Mouse (Mus musculus): ENCODE results near the gene Birc5. TPM values are rescaled to one million over a fixed set of nuclear protein-coding genes. Genes with fewer than 3 reads are reported as not detected.

Birc5 gene
- total and polyA plus RNA-seq, 3 experiments, result 193 to 289 (median 270) TPM

- H3K4me2 ChIP-seq (ENCODE audit: insufficient read depth, low read depth, poor library complexity, severe bottlenecking), result no peak overlapping the region
- H3K9ac ChIP-seq (ENCODE audit: insufficient read depth, low read depth), result no peak overlapping the region
- H3K4me3 ChIP-seq (replicated peaks in 1 of 3; ENCODE audit: low read depth in 2 of 3, low read length in 2 of 3, poor library complexity in 1 of 3), result no peak overlapping the region
- no peaks in the 10 kb centered on the region for H3K79me2 ChIP-seq (replicated peaks; ENCODE audit: control insufficient read depth, extremely low read depth, insufficient read depth, poor library complexity, severe bottlenecking)
- TF ChIP-seq USF2 (conservative IDR thresholded peaks at IDR 0.05; ENCODE audit: low read depth, low read length) (no peak), ZKSCAN1 (IDR thresholded peaks at IDR 0.05; ENCODE audit: borderline replicate concordance, low read depth, low read length) (no peak), MAZ (IDR thresholded peaks at IDR 0.05; ENCODE audit: low read depth, low read length) (no peak), GABPA (IDR thresholded peaks at IDR 0.05; ENCODE audit: insufficient replicate concordance, low read depth, low read length) (no peak), RCOR1 (conservative IDR thresholded peaks at IDR 0.05; ENCODE audit: low read depth, low read length) (no peak), KAT2A (IDR thresholded peaks at IDR 0.05; ENCODE audit: insufficient replicate concordance, low read length) (no peak), POLR2AphosphoS2 (IDR thresholded peaks at IDR 0.05; ENCODE audit: low read depth, low read length) (no peak), TCF12 (IDR thresholded peaks at IDR 0.05; ENCODE audit: low read depth, low read length) (no peak), PAX5 (IDR thresholded peaks at IDR 0.05; ENCODE audit: low read length) (no peak), USF1 (IDR thresholded peaks at IDR 0.05; ENCODE audit: low read depth, low read length) (no peak), SIN3A (IDR thresholded peaks at IDR 0.05; ENCODE audit: low read length) (no peak), NRF1 (IDR thresholded peaks at IDR 0.05; ENCODE audit: low read depth, low read length) (no peak)
- dilution Hi-C loops (cut with MboI; ENCODE audit: extremely low pct_ligation_motif_present, extremely low pct_unique_long_range_greater_than_20kb, low sequenced_read_pairs) (no loop called here), in situ Hi-C loops (cut with MboI; ENCODE audit: low pct_ligation_motif_present, low pct_unique_long_range_greater_than_20kb, low sequenced_read_pairs) (no loop called here)
- H3K27ac ChIP-seq (ENCODE audit: insufficient read depth, low read depth), result no peak overlapping the region
- DNase-seq (ENCODE audit: extremely low read depth), result no peak
- H3K36me3 ChIP-seq (replicated peaks in 1 of 2; ENCODE audit: control insufficient read depth in 1 of 2, insufficient read depth in 1 of 2, low read length in 1 of 2), result no peaks in the 10 kb centered on the region
- H3K27me3 ChIP-seq (replicated peaks), result peaks cover 91% of the 10 kb centered on the region
- peaks cover 8 to 15% of the 10 kb centered on the region in 2 experiments for H3K4me1 ChIP-seq (ENCODE audit: control insufficient read depth in 1 of 2, insufficient read depth in 2 of 2)
- peaks cover 7% of the 10 kb centered on the region for H3K9me3 ChIP-seq (replicated peaks; ENCODE audit: low read length)
These were observed 39.3 kb downstream of the Birc5 start for GRCm38 (mm10) chr11:117888168-117888852.

DNA sequence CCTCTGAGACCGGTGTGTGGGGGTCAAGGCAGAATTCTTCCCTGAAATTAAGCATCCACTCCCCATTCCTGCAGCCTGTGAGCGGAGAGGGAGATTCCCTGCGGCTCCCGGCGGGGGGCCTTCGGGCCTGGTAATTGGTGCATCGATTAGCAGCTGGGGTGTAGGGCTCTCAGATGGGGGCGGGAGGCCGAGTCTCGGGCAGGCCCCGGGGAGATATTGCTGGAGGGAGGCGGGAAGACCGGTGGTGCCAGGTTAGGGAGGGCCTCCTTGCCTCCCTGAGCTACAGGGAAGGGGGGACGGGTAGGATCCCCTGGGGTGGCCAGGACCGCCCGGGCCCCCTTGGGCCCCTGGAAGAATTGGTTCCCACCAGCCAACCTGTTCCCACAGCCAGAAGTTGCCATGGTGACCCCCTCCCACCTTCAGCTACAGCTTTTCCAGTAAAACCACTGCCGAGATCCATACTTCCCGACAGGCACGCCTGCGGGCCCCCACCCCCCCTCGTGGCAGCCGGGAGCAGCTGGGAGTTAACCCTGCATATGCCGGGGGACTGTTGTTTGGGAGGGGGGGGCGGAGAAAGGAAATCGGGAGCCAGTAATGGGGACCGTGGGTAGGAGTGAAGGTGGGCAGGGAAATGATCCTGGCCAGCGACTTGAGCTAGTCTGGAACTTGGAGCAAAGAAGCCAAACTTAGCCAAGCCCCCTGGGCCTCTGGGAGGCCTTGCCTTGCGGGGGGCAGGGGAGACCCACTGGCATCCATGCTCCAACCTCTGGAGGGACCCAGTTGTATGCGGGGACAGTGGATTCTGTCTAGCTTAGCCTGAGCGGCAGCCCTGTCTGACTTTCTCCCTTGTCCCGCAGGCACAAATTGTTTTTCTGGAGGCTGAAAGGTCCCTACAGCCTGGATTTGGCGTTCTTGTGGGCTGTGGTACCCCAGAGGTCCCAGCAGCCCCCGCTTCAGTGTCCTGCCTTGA, 40.1 kb downstream of the Birc5 start:
- Histone ChIP-seq H3K4me3 (replicated peaks in 1 of 3; ENCODE audit: low read depth in 2 of 3, low read length in 2 of 3, poor library complexity in 1 of 3) (no peak overlapping the region), H3K79me2 (replicated peaks; ENCODE audit: control insufficient read depth, extremely low read depth, insufficient read depth, poor library complexity, severe bottlenecking) (no peaks in the 10 kb centered on the region), H3K9ac (ENCODE audit: insufficient read depth, low read depth) (no peak overlapping the region), H3K27me3 (replicated peaks) (peaks cover 91% of the 10 kb centered on the region), H3K27ac (ENCODE audit: insufficient read depth, low read depth) (no peak overlapping the region), H3K4me1 (ENCODE audit: control insufficient read depth in 1 of 2, insufficient read depth in 2 of 2) (peaks cover 5 to 11% of the 10 kb centered on the region in 2 experiments; a peak in 3 of 4 replicates), H3K9me3 (replicated peaks; ENCODE audit: low read length) (peaks cover 7% of the 10 kb centered on the region), H3K4me2 (ENCODE audit: insufficient read depth, low read depth, poor library complexity, severe bottlenecking) (no peak overlapping the region), H3K36me3 (replicated peaks in 1 of 2; ENCODE audit: control insufficient read depth in 1 of 2, insufficient read depth in 1 of 2, low read length in 1 of 2) (no peaks in the 10 kb centered on the region)
- DNase-seq (ENCODE audit: extremely low read depth), result no peak
- in situ Hi-C loops (cut with MboI; ENCODE audit: low pct_ligation_motif_present, low pct_unique_long_range_greater_than_20kb, low sequenced_read_pairs), result no loop called here
- dilution Hi-C loops (cut with MboI; ENCODE audit: extremely low pct_ligation_motif_present, extremely low pct_unique_long_range_greater_than_20kb, low sequenced_read_pairs), result no loop called here
- TF ChIP-seq TCF12 (IDR thresholded peaks at IDR 0.05; ENCODE audit: low read depth, low read length) (no peak), MXI1 (IDR thresholded peaks at IDR 0.05; ENCODE audit: low read depth, low read length) (no peak), POLR2AphosphoS2 (IDR thresholded peaks at IDR 0.05; ENCODE audit: low read depth, low read length) (no peak), ETS1 (conservative IDR thresholded peaks at IDR 0.05; ENCODE audit: low read depth, low read length) (no peak), USF1 (IDR thresholded peaks at IDR 0.05; ENCODE audit: low read depth, low read length) (no peak), BHLHE40 (IDR thresholded peaks at IDR 0.05; ENCODE audit: low read depth, low read length) (no peak), MAZ (IDR thresholded peaks at IDR 0.05; ENCODE audit: low read depth, low read length) (no peak), CHD2 (IDR thresholded peaks at IDR 0.05; ENCODE audit: low read length) (no peak), IRF4 (IDR thresholded peaks at IDR 0.05; ENCODE audit: low read depth, low read length) (no peak), PAX5 (IDR thresholded peaks at IDR 0.05; ENCODE audit: low read length) (no peak), POLR2A (IDR thresholded peaks at IDR 0.05; ENCODE audit: low read depth, low read length) (no peak), ZNF384 (IDR thresholded peaks at IDR 0.05; ENCODE audit: low read depth, low read length) (no peak), KAT2A (IDR thresholded peaks at IDR 0.05; ENCODE audit: insufficient replicate concordance, low read length) (no peak), EP300 (IDR thresholded peaks at IDR 0.05; ENCODE audit: low read length) (no peak), RAD21 (IDR thresholded peaks at IDR 0.05; ENCODE audit: low read depth, low read length) (no peak), ELF1 (IDR thresholded peaks at IDR 0.05; ENCODE audit: low read depth, low read length) (no peak), MAX (IDR thresholded peaks at IDR 0.05; ENCODE audit: low read length) (no peak), RCOR1 (conservative IDR thresholded peaks at IDR 0.05; ENCODE audit: low read depth, low read length) (no peak)

Data from CH12.LX (cell line).